Mouse (Mus musculus): ENCODE data around the gene Noxo1. TPM values are rescaled to one million over a fixed set of nuclear protein-coding genes. Genes with fewer than 3 reads are reported as not detected.

The Noxo1 gene
- polyA plus RNA-seq, 1 experiment = 0.02 TPM

- Histone ChIP-seq H3K9me3 (ENCODE audit: control insufficient read depth, low read length) (no peaks in the 10 kb centered on the region), H3K36me3 (ENCODE audit: control insufficient read depth) (peaks cover 22% of the 10 kb centered on the region), H3K4me3 (replicated peaks) (no peak overlapping the region), H3K4me1 (ENCODE audit: control insufficient read depth) (peaks cover 5% of the 10 kb centered on the region), H3K27me3 (ENCODE audit: control insufficient read depth) (peaks cover 18% of the 10 kb centered on the region)
- TF ChIP-seq GATA1 (IDR thresholded peaks at IDR 0.05; ENCODE audit: low read length) (no peak), TAL1 (IDR thresholded peaks at IDR 0.05; ENCODE audit: low read length) (no peak)
Measured at GRCm38 (mm10) chr17:24744381-24744780, 48.3 kb downstream of the Noxo1 start.

GRCm38 (mm10) chr17:24745526-24746497, 49.8 kb downstream of the Noxo1 start:
- Histone ChIP-seq H3K27me3 (ENCODE audit: control insufficient read depth) (peaks cover 30% of the 10 kb centered on the region), H3K9me3 (ENCODE audit: control insufficient read depth, low read length) (no peaks in the 10 kb centered on the region), H3K4me3 (replicated peaks) (no peak overlapping the region), H3K36me3 (ENCODE audit: control insufficient read depth) (peaks cover 11% of the 10 kb centered on the region), H3K4me1 (ENCODE audit: control insufficient read depth) (peaks cover 2% of the 10 kb centered on the region)
- no peak for TF ChIP-seq GATA1 (IDR thresholded peaks at IDR 0.05; ENCODE audit: low read length)
- TF ChIP-seq TAL1 (IDR thresholded peaks at IDR 0.05; ENCODE audit: low read length) = no peak

GRCm38 (mm10) chr17:24746986-24747385, 51.0 kb downstream of the Noxo1 start:
- TF ChIP-seq TAL1 (IDR thresholded peaks at IDR 0.05; ENCODE audit: low read length) = no peak
- no peak for TF ChIP-seq GATA1 (IDR thresholded peaks at IDR 0.05; ENCODE audit: low read length)

More at GRCm38 (mm10) chr17:24746986-24747385, 51.0 kb downstream of the Noxo1 start:
- Histone ChIP-seq H3K36me3 (ENCODE audit: control insufficient read depth) (peaks cover 3% of the 10 kb centered on the region; the same call in 1 of the 2 replicates), H3K27me3 (ENCODE audit: control insufficient read depth) (peaks cover 41% of the 10 kb centered on the region), H3K9me3 (ENCODE audit: control insufficient read depth, low read length) (no peaks in the 10 kb centered on the region), H3K4me3 (replicated peaks) (no peak overlapping the region), H3K4me1 (ENCODE audit: control insufficient read depth) (peaks cover 2% of the 10 kb centered on the region)

Other genes with a start within 250 kb of the Noxo1 start
- gene E4f1, start 225.9 kb upstream of the Noxo1 start, polyA plus RNA-seq (2012) = 6.2 and 7.3 TPM in 2 replicates
- 13.0 and 15.1 TPM in 2 replicates for gene Pgp, start 225.8 kb upstream of the Noxo1 start, polyA plus RNA-seq (2012)
- not detected in 2 replicates for gene Bricd5, start 222.3 kb upstream of the Noxo1 start, polyA plus RNA-seq (2012)
- 1.4 and 1.7 TPM in 2 replicates for gene Mlst8, start 217.2 kb upstream of the Noxo1 start, polyA plus RNA-seq (2012)
- not detected in 2 replicates for gene Caskin1, start 207.6 kb upstream of the Noxo1 start, polyA plus RNA-seq (2012)
- 11.3 and 12.7 TPM in 2 replicates for gene Traf7, start 168.3 kb upstream of the Noxo1 start, polyA plus RNA-seq (2012)
- gene Rab26, start 162.0 kb upstream of the Noxo1 start, polyA plus RNA-seq (2012) = 0.09 TPM in 1 of 2 replicates, not detected in the other
- 0.14 and 0.21 TPM in 2 replicates for gene Pkd1, start 146.4 kb upstream of the Noxo1 start, polyA plus RNA-seq (2012)
- gene Tsc2, start 63.6 kb upstream of the Noxo1 start, polyA plus RNA-seq (2012) = 4.0 and 5.2 TPM in 2 replicates
- 0.04 and 0.23 TPM in 2 replicates for gene Nthl1, start 63.6 kb upstream of the Noxo1 start, polyA plus RNA-seq (2012)
- 0.04 and 0.18 TPM in 2 replicates for gene Slc9a3r2, start 45.9 kb upstream of the Noxo1 start, polyA plus RNA-seq (2012)
- not detected in 2 replicates for gene Npw, start 37.8 kb upstream of the Noxo1 start, polyA plus RNA-seq (2012)
- 7.3 and 7.6 TPM in 2 replicates for gene Zfp598, start 26.5 kb upstream of the Noxo1 start, polyA plus RNA-seq (2012)
- gene Syngr3, start 6.3 kb upstream of the Noxo1 start, polyA plus RNA-seq (2012) = not detected in 2 replicates
- gene Gfer, start 78 bp upstream of the Noxo1 start, polyA plus RNA-seq (2012) = 6.4 and 9.0 TPM in 2 replicates
- 1.1 and 1.8 TPM in 2 replicates for gene Tbl3, start 11.4 kb downstream of the Noxo1 start, polyA plus RNA-seq (2012)
- 0.19 TPM in 1 of 2 replicates, not detected in the other for gene Rnf151, start 21.8 kb downstream of the Noxo1 start, polyA plus RNA-seq (2012)
- 143 and 504 TPM in 2 replicates for gene Rps2, start 21.9 kb downstream of the Noxo1 start, polyA plus RNA-seq (2012)
- gene Ndufb10, start 28.2 kb downstream of the Noxo1 start, polyA plus RNA-seq (2012) = 104 and 106 TPM in 2 replicates
- gene Rpl3l, start 31.6 kb downstream of the Noxo1 start, polyA plus RNA-seq (2012) = not detected in 2 replicates
- gene Msrb1, start 40.4 kb downstream of the Noxo1 start, polyA plus RNA-seq (2012) = 1.5 and 1.7 TPM in 2 replicates
- gene Hs3st6, start 56.8 kb downstream of the Noxo1 start, polyA plus RNA-seq (2012) = not detected in 2 replicates
- gene Meiob, start 108.1 kb downstream of the Noxo1 start, polyA plus RNA-seq (2012) = not detected in 2 replicates
- 26.8 and 33.4 TPM in 2 replicates for gene Hagh, start 143.9 kb downstream of the Noxo1 start, polyA plus RNA-seq (2012)
- gene Fahd1, start 154.1 kb downstream of the Noxo1 start, polyA plus RNA-seq (2012) = 2.3 and 2.9 TPM in 2 replicates
- not detected in 2 replicates for gene Igfals, start 169.8 kb downstream of the Noxo1 start, polyA plus RNA-seq (2012)
- 7.5 and 12.0 TPM in 2 replicates for gene Nubp2, start 190.1 kb downstream of the Noxo1 start, polyA plus RNA-seq (2012)
- gene Spsb3, start 190.4 kb downstream of the Noxo1 start, polyA plus RNA-seq (2012) = 9.2 and 10.3 TPM in 2 replicates
- 1.7 and 1.8 TPM in 2 replicates for gene Eme2, start 198.9 kb downstream of the Noxo1 start, polyA plus RNA-seq (2012)
- gene Mrps34, start 198.9 kb downstream of the Noxo1 start, polyA plus RNA-seq (2012) = 6.4 and 7.5 TPM in 2 replicates
- 14.9 and 16.7 TPM in 2 replicates for gene Nme3, start 200.3 kb downstream of the Noxo1 start, polyA plus RNA-seq (2012)
- gene Mapk8ip3, start 240.7 kb downstream of the Noxo1 start, polyA plus RNA-seq (2012) = 5.7 and 7.2 TPM in 2 replicates

All from erythroblast, embryonic 14.5 days (primary cell).